In genomic region chr8:47943049-47943448, GRCm38 (mm10) we compare ENCODE assay signal across 11 mouse cellular contexts. TPM values are rescaled to one million over a fixed set of nuclear protein-coding genes. Genes with fewer than 3 reads are reported as not detected.
A peak's percentile ranks its signal among the peaks of the same experiment; 100 is the strongest.
DNase-seq lines count a peak whose midpoint lies in the region; ATAC-seq and TF ChIP-seq lines count a peak whose summit lies in the region.
"Had no signal": no experiment of that assay in that cellular context is flagged by ENCODE, and none has a peak within 500 bp of the region (broad histone marks: within the 10 kb centered on the region; RNA-seq: fewer than 3 reads in every experiment).

No protein-coding gene starts in this region.

- no peaks in the 10 kb centered on the region for H3K9me3 ChIP-seq in hindbrain, postnatal 0 days (ENCODE audit: low read length)
- no peaks in the 10 kb centered on the region for H3K9me3 ChIP-seq in hindbrain, embryonic 10.5 days
- H3K9me3 ChIP-seq in kidney, embryonic 14.5 days (ENCODE audit: control insufficient read depth, low read length), result no peaks in the 10 kb centered on the region
- no peaks in the 10 kb centered on the region for H3K9me3 ChIP-seq in forebrain, embryonic 14.5 days (replicated peaks; ENCODE audit: control insufficient read depth, low read length)
- H3K9me3 ChIP-seq: lung, embryonic 15.5 days had no signal

- H3K4me2 ChIP-seq in hindbrain, postnatal 0 days (ENCODE audit: low read depth, low read length), result no peak overlapping the region
- H3K4me2 ChIP-seq in kidney, embryonic 14.5 days (replicated peaks; ENCODE audit: low read depth, low read length), result no peak overlapping the region
- no peak overlapping the region for H3K4me2 ChIP-seq in forebrain, embryonic 14.5 days (ENCODE audit: low read length)
- H3K4me2 ChIP-seq: lung, embryonic 15.5 days had no signal

- no peaks in the 10 kb centered on the region for H3K27me3 ChIP-seq in hindbrain, postnatal 0 days (ENCODE audit: insufficient read depth, low read length)
- H3K27me3 ChIP-seq in hindbrain, embryonic 10.5 days (ENCODE audit: insufficient read depth, poor library complexity, severe bottlenecking), result no peaks in the 10 kb centered on the region
- H3K27me3 ChIP-seq in kidney, embryonic 14.5 days (ENCODE audit: control insufficient read depth, insufficient read depth, low read length), result no peaks in the 10 kb centered on the region
- no peaks in the 10 kb centered on the region for H3K27me3 ChIP-seq in forebrain, embryonic 14.5 days (replicated peaks; ENCODE audit: control insufficient read depth, insufficient read depth, low read length)
- H3K27me3 ChIP-seq: lung, embryonic 15.5 days had no signal

- no peak overlapping the region for H3K27ac ChIP-seq in hindbrain, postnatal 0 days
- H3K27ac ChIP-seq in hindbrain, embryonic 10.5 days, result no peak overlapping the region
- no peak overlapping the region for H3K27ac ChIP-seq in kidney, embryonic 14.5 days (ENCODE audit: low read depth, low read length)
- H3K27ac ChIP-seq in forebrain, embryonic 14.5 days (ENCODE audit: low read depth, low read length), result no peak overlapping the region
- H3K27ac ChIP-seq: lung, embryonic 15.5 days had no signal

- no peak for DNase-seq in hindbrain, postnatal 0 days (ENCODE audit: low spot score)
- DNase-seq in hindbrain, embryonic 10.5 days (ENCODE audit: low spot score), result no peak
- DNase-seq in ES-CJ7 (ENCODE audit: low read depth, low spot score), result peak; percentile 63
- no peak for DNase-seq in forebrain, embryonic 14.5 days (ENCODE audit: low spot score)
- DNase-seq in layer of hippocampus, postnatal 25 days (ENCODE audit: extremely low spot score in 1 of 2, low spot score in 1 of 2), result no peak
- DNase-seq in cerebellum, postnatal 36 days, result no peak
- DNase-seq: gastrocnemius, postnatal 25 days had no signal

- 67% methylated on average over 10 of the region's 10 CpGs for WGBS in hindbrain, postnatal 0 days
- WGBS in hindbrain, embryonic 10.5 days, result 62% methylated on average over 10 of the region's 10 CpGs
- WGBS in kidney, embryonic 14.5 days, result 60% methylated on average over 10 of the region's 10 CpGs
- 68% methylated on average over 10 of the region's 10 CpGs for WGBS in forebrain, embryonic 14.5 days

- no peak overlapping the region for H3K4me3 ChIP-seq in hindbrain, postnatal 0 days (ENCODE audit: low read length)
- H3K4me3 ChIP-seq in hindbrain, embryonic 10.5 days, result no peak overlapping the region
- no peak overlapping the region for H3K4me3 ChIP-seq in kidney, embryonic 14.5 days (ENCODE audit: low read length)
- H3K4me3 ChIP-seq in forebrain, embryonic 14.5 days (ENCODE audit: low read depth, low read length), result no peak overlapping the region
- H3K4me3 ChIP-seq: lung, embryonic 15.5 days had no signal

- no peaks in the 10 kb centered on the region for H3K36me3 ChIP-seq in hindbrain, postnatal 0 days (ENCODE audit: insufficient read depth, low read length)
- H3K36me3 ChIP-seq in hindbrain, embryonic 10.5 days, result no peaks in the 10 kb centered on the region
- no peaks in the 10 kb centered on the region for H3K36me3 ChIP-seq in kidney, embryonic 14.5 days (ENCODE audit: control insufficient read depth, insufficient read depth, low read length)
- no peaks in the 10 kb centered on the region for H3K36me3 ChIP-seq in forebrain, embryonic 14.5 days (ENCODE audit: control insufficient read depth, insufficient read depth, low read length)
- H3K36me3 ChIP-seq: lung, embryonic 15.5 days had no signal

- peak; percentile 8; the same call in 1 of the 2 replicates for TF ChIP-seq CTCF in hindbrain, postnatal 0 days (IDR thresholded peaks at IDR 0.05; ENCODE audit: low read depth)

- no peak overlapping the region for H3K9ac ChIP-seq in hindbrain, postnatal 0 days (replicated peaks; ENCODE audit: low read length)
- H3K9ac ChIP-seq in kidney, embryonic 14.5 days (ENCODE audit: low read depth, low read length), result no peak overlapping the region
- no peak overlapping the region for H3K9ac ChIP-seq in forebrain, embryonic 14.5 days (ENCODE audit: low read length)
- H3K9ac ChIP-seq: lung, embryonic 15.5 days had no signal

- H3K4me1 ChIP-seq in hindbrain, postnatal 0 days (ENCODE audit: insufficient read depth, low read length), result no peaks in the 10 kb centered on the region
- 0 out of 2 replicates have a peak, but pooled peaks cover 5% of the 10 kb centered on the region for H3K4me1 ChIP-seq in hindbrain, embryonic 10.5 days (replicated peaks)
- H3K4me1 ChIP-seq in kidney, embryonic 14.5 days (ENCODE audit: control insufficient read depth, insufficient read depth, low read length), result no peaks in the 10 kb centered on the region; the same call in 1 of the 2 replicates
- H3K4me1 ChIP-seq in forebrain, embryonic 14.5 days (ENCODE audit: control insufficient read depth, insufficient read depth, low read length), result peaks cover 5% of the 10 kb centered on the region

- ATAC-seq in hindbrain, postnatal 0 days, result no peak
- peak; percentile 22; the same call in 1 of the 2 replicates for ATAC-seq in kidney, embryonic 14.5 days (ENCODE audit: low FRiP score, low TSS enrichment)
- ATAC-seq in neutrophil, adult 5-6 weeks (ENCODE audit: extremely low read depth, insufficient number of reproducible peaks, low FRiP score, poor library complexity, severe bottlenecking), result peak; percentile 25; the same call in 1 of the 2 replicates
- ATAC-seq in forebrain, embryonic 14.5 days, result no peak
- ATAC-seq: inflammation-experienced regulatory T-cells, adult 6 months had no signal

RNA-seq across cellular contexts. Expression of gene Wwc2, which starts 47.7 kb away (rescaled TPM):
- 10.0 and 11.2 TPM in 2 replicates for total RNA-seq in hindbrain, postnatal 0 days (2014; rRNA removed)
- 5.2 and 5.3 TPM in 2 replicates for polyA plus RNA-seq in hindbrain, postnatal 0 days (2015; fragmentation: Nextera tagmentation; extraction: Ambion mirVana)
- polyA plus RNA-seq in hindbrain, embryonic 10.5 days (2016; fragmentation: Nextera tagmentation; extraction: Ambion mirVana), result 10.0 and 10.1 TPM in 2 replicates
- polyA plus RNA-seq in kidney, embryonic 14.5 days (2014; fragmentation: Nextera tagmentation; extraction: Ambion mirVana), result 14.5 and 18.5 TPM in 2 replicates
- total RNA-seq in neutrophil, adult 5-6 weeks (2017), result 1.8 and 2.1 TPM in 2 replicates
- 3.0 and 3.8 TPM in 2 replicates for polyA plus RNA-seq in forebrain, embryonic 14.5 days (2014; fragmentation: Nextera tagmentation; extraction: Ambion mirVana)
- total RNA-seq in layer of hippocampus, postnatal 25 days (2021), result 10 to 100 TPM; 28.0 to 29.0 TPM

Comparison
In these comparisons a context has a peak if more than half of its experiments do, and no peak if none do; other contexts are left out.
1. ATAC-seq: peak in kidney, embryonic 14.5 days (single experiment) and neutrophil, adult 5-6 weeks (single experiment); none in hindbrain, postnatal 0 days (single experiment) and forebrain, embryonic 14.5 days (single experiment).